Mouse (Mus musculus) heart, embryonic 10.5 days (tissue): ENCODE results near the gene Gtpbp10. TPM values are rescaled to one million over a fixed set of nuclear protein-coding genes. Genes with fewer than 3 reads are reported as not detected.
A peak's percentile ranks its signal among the peaks of the same experiment; 100 is the strongest.

ENCODE experiments used
- DNase-seq: peaks from one replicate; pipeline ENCODE4 v3.0.0-alpha.2; 2017; ENCODE audit warnings: low spot score
- H3K27ac ChIP-seq: fragments of 300-500 bp; sonication (generic); 2 replicates; pipeline ENCODE4 v1.5.1; 2016; ENCODE audit warnings: mild to moderate bottlenecking
- H3K27me3 ChIP-seq: fragments of 300-500 bp; sonication (generic); 2 replicates; pipeline ENCODE4 v1.6.1; 2016; ENCODE audit warnings: mild to moderate bottlenecking; ENCODE audit not compliant: poor library complexity, insufficient read depth, severe bottlenecking
- H3K36me3 ChIP-seq: fragments of 300-500 bp; sonication (generic); 2 replicates; pipeline ENCODE4 v1.6.1; 2016; ENCODE audit warnings: mild to moderate bottlenecking, moderate library complexity
- H3K4me1 ChIP-seq: fragments of 300-500 bp; sonication (generic); 2 replicates; pipeline ENCODE4 v1.6.1; 2016; ENCODE audit warnings: mild to moderate bottlenecking
- H3K4me3 ChIP-seq: fragments of 300-500 bp; sonication (generic); 2 replicates; pipeline ENCODE4 v1.5.1; 2016; ENCODE audit warnings: mild to moderate bottlenecking, moderate library complexity
- H3K9me3 ChIP-seq: fragments of 300-500 bp; sonication (generic); 2 replicates; pipeline ENCODE4 v1.6.1; 2016; ENCODE audit warnings: mild to moderate bottlenecking, moderate library complexity
- WGBS: fragments of 180-500 bp; shearing (Covaris S2); methylation state at CpG from one replicate; pipeline ENCODE4 v1.1.7; 2016; 5-methylcytosine and 5-hydroxymethylcytosine counted together
- polyA plus RNA-seq: library from polyadenylated mRNA; unstranded; fragments of >200 nt; fragmentation: Nextera tagmentation; extraction: Ambion mirVana; gene quantifications from 2 replicates; pipeline ENCODE4 v1.2.1, GENCODE M21; 2016

The Gtpbp10 gene
- polyA plus RNA-seq, 1 experiment from 2014 or later, result 27.1 TPM

GRCm38 (mm10) chr5:5514196-5515076, 44.9 kb downstream of the Gtpbp10 start, which contains the start of gene Cldn12:
Gene Cldn12 (minus strand): TSS chr5:5514958.
- H3K27me3 ChIP-seq, result no peaks in the 10 kb centered on the region
- H3K36me3 ChIP-seq, result peaks cover 9% of the 10 kb centered on the region; the same call in 1 of the 2 replicates
- under 1% methylated on average over 79 of the region's 79 CpGs for WGBS
- DNase-seq, result peak; percentile 96
- H3K4me3 ChIP-seq, result peak within 1 kb of the TSS; percentile 77
- peak within 1 kb of the TSS; percentile 92 for H3K27ac ChIP-seq
- H3K9me3 ChIP-seq, result no peaks in the 10 kb centered on the region
- peaks cover 10% of the 10 kb centered on the region; the same call in 1 of the 2 replicates for H3K4me1 ChIP-seq

- no peak for DNase-seq
- no peaks in the 10 kb centered on the region for H3K9me3 ChIP-seq
- H3K27ac ChIP-seq, result no peak overlapping the region
- WGBS, result 91% methylated on average over 3 of the region's 3 CpGs
- peaks cover 10% of the 10 kb centered on the region; the same call in 1 of the 2 replicates for H3K4me1 ChIP-seq
- peaks cover 30% of the 10 kb centered on the region for H3K36me3 ChIP-seq
- H3K4me3 ChIP-seq, result no peak overlapping the region
- no peaks in the 10 kb centered on the region for H3K27me3 ChIP-seq
These were observed 47.9 kb downstream of the Gtpbp10 start for GRCm38 (mm10) chr5:5511401-5511800.

GRCm38 (mm10) chr5:5510989-5511388, 48.3 kb downstream of the Gtpbp10 start:
- peaks cover 10% of the 10 kb centered on the region; the same call in 1 of the 2 replicates for H3K4me1 ChIP-seq
- no peak for DNase-seq
- WGBS, result 58% methylated on average over 5 of the region's 5 CpGs
- no peaks in the 10 kb centered on the region for H3K27me3 ChIP-seq
- peaks cover 32% of the 10 kb centered on the region for H3K36me3 ChIP-seq
- no peaks in the 10 kb centered on the region for H3K9me3 ChIP-seq
- no peak overlapping the region for H3K4me3 ChIP-seq
- H3K27ac ChIP-seq, result no peak overlapping the region

GRCm38 (mm10) chr5:5510304-5510887, 48.9 kb downstream of the Gtpbp10 start:
- H3K27ac ChIP-seq, result no peak overlapping the region
- H3K4me1 ChIP-seq, result peaks cover 10% of the 10 kb centered on the region; the same call in 1 of the 2 replicates
- H3K27me3 ChIP-seq, result no peaks in the 10 kb centered on the region
- H3K4me3 ChIP-seq, result no peak overlapping the region
- DNase-seq, result no peak
- 75% methylated on average over 10 of the region's 10 CpGs for WGBS
- H3K9me3 ChIP-seq, result no peaks in the 10 kb centered on the region
- H3K36me3 ChIP-seq, result peaks cover 32% of the 10 kb centered on the region

GRCm38 (mm10) chr5:5508231-5508630, 51.1 kb downstream of the Gtpbp10 start:
- Histone ChIP-seq H3K4me3 (no peak overlapping the region), H3K9me3 (no peaks in the 10 kb centered on the region), H3K27me3 (no peaks in the 10 kb centered on the region), H3K36me3 (peaks cover 35% of the 10 kb centered on the region), H3K4me1 (peaks cover 6% of the 10 kb centered on the region; the same call in 1 of the 2 replicates), H3K27ac (no peak overlapping the region)
- WGBS, result 80% methylated on average over 10 of the region's 10 CpGs
- no peak for DNase-seq

GRCm38 (mm10) chr5:5507701-5508225, 51.6 kb downstream of the Gtpbp10 start:
- peaks cover 35% of the 10 kb centered on the region for H3K36me3 ChIP-seq
- WGBS, result 66% methylated on average over 20 of the region's 20 CpGs
- no peaks in the 10 kb centered on the region for H3K9me3 ChIP-seq
- peaks cover 6% of the 10 kb centered on the region; the same call in 1 of the 2 replicates for H3K4me1 ChIP-seq
- no peak overlapping the region for H3K4me3 ChIP-seq
- no peak overlapping the region for H3K27ac ChIP-seq
- peak; percentile 79 for DNase-seq
- no peaks in the 10 kb centered on the region for H3K27me3 ChIP-seq

- no peak overlapping the region for H3K4me3 ChIP-seq
- DNase-seq, result no peak
- H3K36me3 ChIP-seq, result peaks cover 26% of the 10 kb centered on the region
- H3K9me3 ChIP-seq, result no peaks in the 10 kb centered on the region
- H3K27ac ChIP-seq, result no peak overlapping the region
- no peaks in the 10 kb centered on the region for H3K27me3 ChIP-seq
- H3K4me1 ChIP-seq, result no peaks in the 10 kb centered on the region
- 89% methylated on average over 13 of the region's 13 CpGs for WGBS
These were observed 54.9 kb downstream of the Gtpbp10 start for GRCm38 (mm10) chr5:5504456-5504855.

- DNase-seq, result no peak
- H3K27me3 ChIP-seq, result no peaks in the 10 kb centered on the region
- H3K27ac ChIP-seq, result no peak overlapping the region
- H3K4me3 ChIP-seq, result no peak overlapping the region
- WGBS, result 88% methylated on average over 4 of the region's 4 CpGs
- no peaks in the 10 kb centered on the region for H3K4me1 ChIP-seq
- H3K36me3 ChIP-seq, result peaks cover 23% of the 10 kb centered on the region; the same call in 1 of the 2 replicates
- no peaks in the 10 kb centered on the region for H3K9me3 ChIP-seq
These were observed 56.0 kb downstream of the Gtpbp10 start for GRCm38 (mm10) chr5:5503381-5503780.

GRCm38 (mm10) chr5:5501583-5501982, 57.8 kb downstream of the Gtpbp10 start:
- Histone ChIP-seq H3K27me3 (no peaks in the 10 kb centered on the region), H3K4me1 (no peaks in the 10 kb centered on the region), H3K36me3 (peaks cover 6% of the 10 kb centered on the region; the same call in 1 of the 2 replicates), H3K9me3 (no peaks in the 10 kb centered on the region), H3K4me3 (no peak overlapping the region), H3K27ac (no peak overlapping the region)
- DNase-seq, result no peak
- 84% methylated on average over 2 of the region's 2 CpGs for WGBS

- Histone ChIP-seq H3K27me3 (0 out of 2 replicates have a peak, but pooled peaks cover 5% of the 10 kb centered on the region), H3K4me3 (no peak overlapping the region), H3K9me3 (no peaks in the 10 kb centered on the region), H3K4me1 (no peaks in the 10 kb centered on the region), H3K36me3 (no peaks in the 10 kb centered on the region), H3K27ac (no peak overlapping the region)
- DNase-seq, result no peak
- WGBS, result 70% methylated on average over 3 of the region's 3 CpGs
These were observed 62.9 kb downstream of the Gtpbp10 start for GRCm38 (mm10) chr5:5496393-5496792.

- Histone ChIP-seq H3K4me1 (no peaks in the 10 kb centered on the region), H3K27ac (no peak overlapping the region), H3K36me3 (no peaks in the 10 kb centered on the region), H3K27me3 (0 out of 2 replicates have a peak, but pooled peaks cover 5% of the 10 kb centered on the region), H3K4me3 (no peak overlapping the region), H3K9me3 (no peaks in the 10 kb centered on the region)
- WGBS, result 85% methylated on average over 4 of the region's 4 CpGs
- no peak for DNase-seq
These were observed 64.3 kb downstream of the Gtpbp10 start for GRCm38 (mm10) chr5:5495042-5495441.

GRCm38 (mm10) chr5:5494269-5495005, 64.9 kb downstream of the Gtpbp10 start:
- H3K4me3 ChIP-seq, result no peak overlapping the region
- no peaks in the 10 kb centered on the region for H3K4me1 ChIP-seq
- no peaks in the 10 kb centered on the region for H3K9me3 ChIP-seq
- H3K36me3 ChIP-seq, result no peaks in the 10 kb centered on the region
- WGBS, result 38% methylated on average over 16 of the region's 16 CpGs
- H3K27ac ChIP-seq, result no peak overlapping the region
- 0 out of 2 replicates have a peak, but pooled peaks cover 5% of the 10 kb centered on the region for H3K27me3 ChIP-seq
- DNase-seq, result no peak
